8 mouse cellular contexts compared by ENCODE assay signal in genomic region chr6:36676710-36677691, GRCm38 (mm10).
A peak's percentile ranks its signal among the peaks of the same experiment; 100 is the strongest.
DNase-seq lines count a peak whose midpoint lies in the region; ATAC-seq and TF ChIP-seq lines count a peak whose summit lies in the region.

No protein-coding gene starts in this region.

- intact Hi-C loops in left cerebral cortex, postnatal 4 days (cut with DNase I): no loop called here
- intact Hi-C loops in heart, postnatal 36 days (cut with DNase I): no loop called here

- no peak overlapping the region for H3K27ac ChIP-seq in midbrain, embryonic 15.5 days

- H3K4me2 ChIP-seq in myocyte (ENCODE audit: low read depth): peak overlapping the region; percentile 18
- no peak overlapping the region for H3K4me2 ChIP-seq in midbrain, embryonic 15.5 days

- ATAC-seq in midbrain, embryonic 15.5 days (replicated peaks): no peak

- no peak overlapping the region for H3ac ChIP-seq in myocyte (ENCODE audit: control insufficient read depth, insufficient read length)

- H3K4me3 ChIP-seq in myocyte: no peak overlapping the region
- H3K4me3 ChIP-seq in midbrain, embryonic 15.5 days: no peak overlapping the region

- H3K27me3 ChIP-seq in myocyte (ENCODE audit: control insufficient read depth, insufficient read depth, insufficient read length): no peaks in the 10 kb centered on the region
- H3K27me3 ChIP-seq in midbrain, embryonic 15.5 days (replicated peaks): no peaks in the 10 kb centered on the region

- no peaks in the 10 kb centered on the region for H3K4me1 ChIP-seq in midbrain, embryonic 15.5 days

- 74% methylated on average over 8 of the region's 8 CpGs for WGBS in midbrain, embryonic 15.5 days

- DNase-seq in left cerebral cortex, postnatal 4 days: peak; percentile 10
- DNase-seq in left cerebral cortex, adult 11 months (ENCODE audit: low spot score): no peak
- DNase-seq in brain, adult 2 months (ENCODE audit: low read depth, low spot score): peak; percentile 48
- peak; percentile 5 to 6 for DNase-seq in heart, postnatal 36 days
- DNase-seq in layer of hippocampus, adult 11-12 months (ENCODE audit: low spot score): no peak
- no peak for DNase-seq in cerebellum, adult 11 months

- no peak overlapping the region for H3K9ac ChIP-seq in midbrain, embryonic 15.5 days

- no peaks in the 10 kb centered on the region for H3K36me3 ChIP-seq in myocyte (ENCODE audit: control insufficient read depth, insufficient read depth)
- H3K36me3 ChIP-seq in midbrain, embryonic 15.5 days (replicated peaks): no peaks in the 10 kb centered on the region

- no peaks in the 10 kb centered on the region for H3K79me2 ChIP-seq in myocyte (ENCODE audit: control insufficient read depth, insufficient read depth)

- no peaks in the 10 kb centered on the region for H3K9me3 ChIP-seq in midbrain, embryonic 15.5 days

- TF ChIP-seq POLR2A in myocyte (IDR thresholded peaks at IDR 0.05; ENCODE audit: insufficient read length, low read depth): no peak

TF ChIP-seq in myocyte, 11 proteins besides CTCF, POLR2A, EP300 and RAD21:
- TF ChIP-seq TCF3 (IDR thresholded peaks at IDR 0.05; ENCODE audit: insufficient read length, low read depth) (no peak), REST (IDR thresholded peaks at IDR 0.05; ENCODE audit: insufficient read depth, insufficient read length) (no peak), SRF (IDR thresholded peaks at IDR 0.05; ENCODE audit: control insufficient read depth, insufficient read length, low read depth) (no peak), MAX (IDR thresholded peaks at IDR 0.05; ENCODE audit: low read depth) (no peak), CEBPB (IDR thresholded peaks at IDR 0.05; ENCODE audit: insufficient read depth, poor library complexity, severe bottlenecking) (no peak), POLR2AphosphoS2 (IDR thresholded peaks at IDR 0.05; ENCODE audit: insufficient read length, low read depth) (no peak), MYOD1 (IDR thresholded peaks at IDR 0.05; ENCODE audit: control insufficient read depth in 1 of 3, insufficient read length in 2 of 3, low read depth in 2 of 3) (no peak), TCF12 (IDR thresholded peaks at IDR 0.05; ENCODE audit: insufficient read depth, poor library complexity, severe bottlenecking) (no peak), E2F4 (IDR thresholded peaks at IDR 0.05; ENCODE audit: insufficient read depth) (no peak), MYOG (IDR thresholded peaks at IDR 0.05; ENCODE audit: control insufficient read depth in 1 of 3, insufficient read depth in 1 of 3, insufficient read length in 2 of 3, low read depth in 2 of 3) (no peak), USF1 (IDR thresholded peaks at IDR 0.05; ENCODE audit: low read depth) (no peak)

Comparison
In these comparisons a context has a peak if more than half of its experiments do, and no peak if none do; other contexts are left out.
1. DNase-seq: peak in left cerebral cortex, postnatal 4 days (single experiment), brain, adult 2 months (single experiment) and heart, postnatal 36 days (2 of 2); none in left cerebral cortex, adult 11 months (single experiment), layer of hippocampus, adult 11-12 months (single experiment) and cerebellum, adult 11 months (single experiment).